Mouse (Mus musculus) embryonic facial prominence, embryonic 15.5 days (tissue): ENCODE measurements around the gene Ilf3. TPM values are rescaled to one million over a fixed set of nuclear protein-coding genes. Genes with fewer than 3 reads are reported as not detected.

ENCODE experiments used
- ATAC-seq: fragments of 200-750 bp; cut with Nextera tagmentation; 2 replicates; pipeline ENCODE4 v1.8.0; 2017; ENCODE audit warnings: low read depth, moderate TSS enrichment; ENCODE audit not compliant: insufficient number of reproducible peaks, low FRiP score, low TSS enrichment
- H3K27ac ChIP-seq: fragments of 300-500 bp; sonication (generic); replicated peaks from 2 replicates; pipeline ENCODE4 v1.5.1; 2015; ENCODE audit warnings: mild to moderate bottlenecking, inconsistent platforms
- H3K27me3 ChIP-seq: fragments of 300-500 bp; sonication (generic); 2 replicates; pipeline ENCODE4 v1.6.1; 2015; ENCODE audit warnings: inconsistent platforms
- H3K36me3 ChIP-seq: fragments of 300-500 bp; sonication (generic); 2 replicates; pipeline ENCODE4 v1.6.1; 2015; ENCODE audit warnings: mild to moderate bottlenecking, inconsistent platforms
- H3K4me1 ChIP-seq: fragments of 300-500 bp; sonication (generic); 2 replicates; pipeline ENCODE4 v1.6.1; 2015; ENCODE audit warnings: inconsistent platforms
- H3K4me2 ChIP-seq: fragments of 300-500 bp; sonication (generic); replicated peaks from 2 replicates; pipeline ENCODE4 v1.6.1; 2015; ENCODE audit warnings: mild to moderate bottlenecking, inconsistent platforms
- H3K4me3 ChIP-seq: fragments of 300-500 bp; sonication (generic); replicated peaks from 2 replicates; pipeline ENCODE4 v1.5.1; 2015; ENCODE audit warnings: mild to moderate bottlenecking, inconsistent platforms
- H3K9ac ChIP-seq: fragments of 300-500 bp; sonication (generic); 2 replicates; pipeline ENCODE4 v1.6.1; 2015; ENCODE audit warnings: inconsistent platforms
- H3K9me3 ChIP-seq: fragments of 300-500 bp; sonication (generic); replicated peaks from 2 replicates; pipeline ENCODE4 v1.6.1; 2016; ENCODE audit warnings: inconsistent platforms
- WGBS: fragments of 180-500 bp; shearing (Covaris S2); methylation state at CpG from one replicate; pipeline ENCODE4 v1.1.7; 2015; 5-methylcytosine and 5-hydroxymethylcytosine counted together
- polyA plus RNA-seq: library from polyadenylated mRNA; unstranded; fragments of >200 nt; fragmentation: Nextera tagmentation; extraction: Ambion mirVana; gene quantifications from 2 replicates; pipeline ENCODE4 v1.2.1, GENCODE M21; 2015

Ilf3 gene
- polyA plus RNA-seq, 1 experiment from 2014 or later, result 179 TPM

DNA sequence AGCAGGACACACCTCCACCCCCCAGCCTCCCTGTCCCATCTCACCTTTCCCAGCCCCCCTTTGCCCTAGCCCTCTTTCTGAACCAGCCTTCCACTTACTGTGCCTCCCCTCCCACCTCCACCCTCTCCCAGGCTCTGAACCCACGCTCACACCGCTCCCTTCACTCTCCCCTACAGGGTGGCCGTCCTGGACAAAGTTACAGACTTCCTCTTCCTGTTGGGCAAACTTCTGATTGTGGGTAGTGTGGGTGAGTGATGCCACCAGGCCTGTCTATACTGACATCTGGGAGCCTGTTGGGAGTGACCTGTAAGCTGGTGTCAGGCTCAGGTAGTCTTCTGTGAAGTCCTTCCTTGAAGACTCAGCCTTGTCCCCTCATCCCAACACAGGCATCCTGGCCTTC, 19.5 kb upstream of the Ilf3 start:
- 90% methylated on average over 3 of the region's 3 CpGs for WGBS
- no peak overlapping the region for H3K4me2 ChIP-seq
- no peak overlapping the region for H3K27ac ChIP-seq
- no peak overlapping the region for H3K4me3 ChIP-seq
- ATAC-seq, result no peak
- peaks cover 80% of the 10 kb centered on the region for H3K36me3 ChIP-seq
- H3K4me1 ChIP-seq, result peaks cover 13% of the 10 kb centered on the region
- no peak overlapping the region for H3K9ac ChIP-seq
- H3K27me3 ChIP-seq, result no peaks in the 10 kb centered on the region
- H3K9me3 ChIP-seq, result no peaks in the 10 kb centered on the region

DNA sequence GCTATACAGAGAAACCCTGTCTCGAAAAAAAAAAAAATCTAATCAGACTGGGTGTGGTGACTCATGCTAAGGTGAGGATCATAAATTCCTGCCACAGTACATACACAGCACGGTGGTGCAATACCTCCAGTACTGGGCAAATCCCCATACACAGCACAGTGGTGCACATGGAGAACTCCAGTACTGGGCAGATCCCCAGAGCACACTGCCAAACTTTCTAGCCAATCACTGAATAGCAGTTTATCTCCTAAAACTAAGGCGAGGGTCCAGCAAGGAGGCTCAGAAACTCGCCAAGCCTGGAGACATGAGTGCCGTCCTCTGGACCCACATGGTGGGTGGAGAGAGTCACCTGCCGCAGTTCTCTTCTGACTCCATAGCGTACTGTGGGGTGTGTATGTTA, 16.5 kb upstream of the Ilf3 start:
- H3K27me3 ChIP-seq, result no peaks in the 10 kb centered on the region
- no peak overlapping the region for H3K4me2 ChIP-seq
- H3K4me3 ChIP-seq, result no peak overlapping the region
- H3K4me1 ChIP-seq, result peaks cover 19% of the 10 kb centered on the region
- H3K9ac ChIP-seq, result no peak overlapping the region
- ATAC-seq, result no peak
- no peak overlapping the region for H3K27ac ChIP-seq
- H3K36me3 ChIP-seq, result peaks cover 73% of the 10 kb centered on the region
- 95% methylated on average over 7 of the region's 7 CpGs for WGBS
- H3K9me3 ChIP-seq, result no peaks in the 10 kb centered on the region

GRCm38 (mm10) chr9:21351702-21352377, 15.8 kb upstream of the Ilf3 start:
- Histone ChIP-seq H3K27me3 (no peaks in the 10 kb centered on the region), H3K9ac (no peak overlapping the region), H3K4me2 (no peak overlapping the region), H3K27ac (peak overlapping the region; percentile 70), H3K4me1 (peaks cover 19% of the 10 kb centered on the region), H3K4me3 (no peak overlapping the region), H3K36me3 (peaks cover 68% of the 10 kb centered on the region), H3K9me3 (no peaks in the 10 kb centered on the region)
- ATAC-seq, result no peak
- WGBS, result 94% methylated on average over 4 of the region's 4 CpGs

GRCm38 (mm10) chr9:21352463-21353372, 15.0 kb upstream of the Ilf3 start:
- Histone ChIP-seq H3K4me3 (no peak overlapping the region), H3K27me3 (no peaks in the 10 kb centered on the region), H3K36me3 (peaks cover 59% of the 10 kb centered on the region), H3K9ac (no peak overlapping the region), H3K4me1 (peaks cover 19% of the 10 kb centered on the region), H3K4me2 (peak overlapping the region; percentile 2; the same call in 1 of the 2 replicates), H3K27ac (peak overlapping the region; percentile 70), H3K9me3 (no peaks in the 10 kb centered on the region)
- WGBS, result 22% methylated on average over 20 of the region's 20 CpGs
- ATAC-seq, result no peak

GRCm38 (mm10) chr9:21353373-21353686, 14.3 kb upstream of the Ilf3 start:
- peak overlapping the region; percentile 70 for H3K27ac ChIP-seq
- H3K4me3 ChIP-seq, result no peak overlapping the region
- no peaks in the 10 kb centered on the region for H3K27me3 ChIP-seq
- peaks cover 53% of the 10 kb centered on the region for H3K36me3 ChIP-seq
- WGBS, result 44% methylated on average over 2 of the region's 2 CpGs
- no peak overlapping the region for H3K9ac ChIP-seq
- peaks cover 19% of the 10 kb centered on the region for H3K4me1 ChIP-seq
- 0 out of 2 replicates have a peak overlapping the region, but pooled peaks have one; percentile 2 for H3K4me2 ChIP-seq
- H3K9me3 ChIP-seq, result no peaks in the 10 kb centered on the region
- ATAC-seq, result no peak

DNA sequence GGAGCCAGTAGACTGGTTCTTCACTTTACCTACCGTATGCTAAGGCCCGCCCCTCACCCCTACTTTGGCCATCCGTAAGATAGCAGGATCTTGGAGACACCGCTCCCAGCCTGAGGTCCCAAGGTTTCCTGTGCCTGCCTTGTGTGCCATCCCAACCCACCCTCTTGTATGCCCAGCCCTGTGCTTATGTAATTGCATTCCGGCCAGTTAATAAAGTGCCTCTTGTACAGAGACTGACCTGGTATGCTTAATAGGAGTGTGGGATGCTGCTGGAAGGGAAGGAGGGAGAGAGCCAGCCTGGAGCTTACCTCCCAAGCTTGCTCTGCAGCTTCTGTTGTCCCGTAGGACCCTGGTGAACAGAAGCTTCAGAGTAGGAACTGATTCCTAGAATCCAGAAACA, 12.9 kb upstream of the Ilf3 start:
- peaks cover 40% of the 10 kb centered on the region for H3K36me3 ChIP-seq
- 80% methylated on average over 6 of the region's 6 CpGs for WGBS
- 0 out of 2 replicates have a peak, but pooled peaks cover 1% of the 10 kb centered on the region for H3K27me3 ChIP-seq
- no peaks in the 10 kb centered on the region for H3K9me3 ChIP-seq
- no peak overlapping the region for H3K9ac ChIP-seq
- H3K4me3 ChIP-seq, result no peak overlapping the region
- H3K4me2 ChIP-seq, result no peak overlapping the region
- H3K27ac ChIP-seq, result no peak overlapping the region
- ATAC-seq, result peak; percentile 6; the same call in 1 of the 2 replicates
- peaks cover 19% of the 10 kb centered on the region for H3K4me1 ChIP-seq

- H3K4me1 ChIP-seq, result peaks cover 16% of the 10 kb centered on the region
- no peak overlapping the region for H3K4me3 ChIP-seq
- peaks cover 19% of the 10 kb centered on the region for H3K36me3 ChIP-seq
- H3K27me3 ChIP-seq, result 0 out of 2 replicates have a peak, but pooled peaks cover 2% of the 10 kb centered on the region
- ATAC-seq, result no peak
- 0% methylated on average over 1 of the region's 1 CpGs for WGBS
- no peak overlapping the region for H3K4me2 ChIP-seq
- no peaks in the 10 kb centered on the region for H3K9me3 ChIP-seq
- H3K9ac ChIP-seq, result no peak overlapping the region
- no peak overlapping the region for H3K27ac ChIP-seq
Observed at GRCm38 (mm10) chr9:21356981-21357718, 10.5 kb upstream of the Ilf3 start.

DNA sequence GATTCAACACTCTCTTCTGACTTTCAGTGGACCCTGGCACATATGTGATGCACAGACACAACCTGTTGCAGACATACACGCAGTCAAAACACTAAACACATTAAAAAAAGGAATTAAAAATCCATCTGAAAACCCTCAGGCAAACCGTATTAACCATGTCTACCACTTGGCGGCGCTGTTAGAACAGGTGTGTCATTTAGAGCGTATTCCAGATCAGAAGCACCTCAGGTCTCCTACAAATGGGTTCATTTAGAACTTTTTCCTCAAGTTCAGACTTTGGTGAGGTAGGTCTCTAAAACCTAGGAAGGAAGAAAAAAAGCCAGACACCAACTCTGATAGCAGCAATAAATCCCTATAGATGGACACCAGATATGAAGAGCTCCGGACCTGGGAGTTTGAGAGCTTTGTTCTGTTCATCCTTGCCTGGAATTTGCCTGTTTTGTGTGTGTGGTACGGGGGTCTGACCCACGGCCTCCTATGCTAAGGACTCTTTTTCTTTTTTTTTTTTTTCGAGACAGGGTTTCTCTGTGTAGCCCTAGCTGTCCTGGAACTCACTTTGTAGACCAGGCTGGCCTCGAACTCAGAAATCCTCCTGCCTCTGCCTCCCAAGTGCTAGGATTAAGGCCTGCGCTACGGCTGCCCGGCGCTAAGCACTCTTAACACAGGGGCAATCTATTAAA, 990 bp upstream of the Ilf3 start:
- peak overlapping the region; percentile 44; the same call in 1 of the 2 replicates for H3K9ac ChIP-seq

GRCm38 (mm10) chr9:21368131-21368584, 487 bp downstream of the Ilf3 start:
- peak overlapping the region; percentile 85 for H3K4me3 ChIP-seq
- peak overlapping the region; percentile 74 for H3K9ac ChIP-seq
- no peaks in the 10 kb centered on the region for H3K9me3 ChIP-seq
- H3K27me3 ChIP-seq, result no peaks in the 10 kb centered on the region
- H3K36me3 ChIP-seq, result peaks cover 15% of the 10 kb centered on the region
- under 1% methylated on average over 38 of the region's 38 CpGs for WGBS
- peak; percentile 41 for ATAC-seq
- peak overlapping the region; percentile 95 for H3K27ac ChIP-seq
- H3K4me2 ChIP-seq, result peak overlapping the region; percentile 79
- H3K4me1 ChIP-seq, result peaks cover 21% of the 10 kb centered on the region

More for the DNA sequence above, 990 bp upstream of the Ilf3 start:
- Histone ChIP-seq H3K4me3 (peak overlapping the region; percentile 85), H3K27me3 (0 out of 2 replicates have a peak, but pooled peaks cover 2% of the 10 kb centered on the region), H3K4me1 (peaks cover 21% of the 10 kb centered on the region), H3K36me3 (0 out of 2 replicates have a peak, but pooled peaks cover 3% of the 10 kb centered on the region), H3K27ac (peak overlapping the region; percentile 92), H3K9me3 (no peaks in the 10 kb centered on the region), H3K4me2 (peak overlapping the region; percentile 69)
- WGBS, result 32% methylated on average over 14 of the region's 14 CpGs
- ATAC-seq, result no peak

- Histone ChIP-seq H3K36me3 (peaks cover 19% of the 10 kb centered on the region), H3K27ac (no peak overlapping the region), H3K4me3 (peak overlapping the region; percentile 85), H3K9ac (peak overlapping the region; percentile 18; the same call in 1 of the 2 replicates), H3K9me3 (no peaks in the 10 kb centered on the region), H3K4me1 (peaks cover 21% of the 10 kb centered on the region), H3K4me2 (peak overlapping the region; percentile 79), H3K27me3 (no peaks in the 10 kb centered on the region)
- 55% methylated on average over 11 of the region's 11 CpGs for WGBS
- no peak for ATAC-seq
Observed at GRCm38 (mm10) chr9:21369080-21369479, 1.4 kb downstream of the Ilf3 start.
